Mouse (Mus musculus) CD4-positive, CD25-positive, alpha-beta regulatory T cell, adult 9 weeks (primary cell): Measurements from ENCODE around the gene Nt5dc2. TPM values are rescaled to one million over a fixed set of nuclear protein-coding genes. Genes with fewer than 3 reads are reported as not detected.

Experiments used
- polyA plus RNA-seq: library from polyadenylated mRNA; unstranded; fragments of 100-300 nt; shearing (Covaris generic); gene quantifications from one replicate; pipeline ENCODE4 v1.2.1, GENCODE M21; 2017

The Nt5dc2 gene
- not detected for polyA plus RNA-seq

DNA sequence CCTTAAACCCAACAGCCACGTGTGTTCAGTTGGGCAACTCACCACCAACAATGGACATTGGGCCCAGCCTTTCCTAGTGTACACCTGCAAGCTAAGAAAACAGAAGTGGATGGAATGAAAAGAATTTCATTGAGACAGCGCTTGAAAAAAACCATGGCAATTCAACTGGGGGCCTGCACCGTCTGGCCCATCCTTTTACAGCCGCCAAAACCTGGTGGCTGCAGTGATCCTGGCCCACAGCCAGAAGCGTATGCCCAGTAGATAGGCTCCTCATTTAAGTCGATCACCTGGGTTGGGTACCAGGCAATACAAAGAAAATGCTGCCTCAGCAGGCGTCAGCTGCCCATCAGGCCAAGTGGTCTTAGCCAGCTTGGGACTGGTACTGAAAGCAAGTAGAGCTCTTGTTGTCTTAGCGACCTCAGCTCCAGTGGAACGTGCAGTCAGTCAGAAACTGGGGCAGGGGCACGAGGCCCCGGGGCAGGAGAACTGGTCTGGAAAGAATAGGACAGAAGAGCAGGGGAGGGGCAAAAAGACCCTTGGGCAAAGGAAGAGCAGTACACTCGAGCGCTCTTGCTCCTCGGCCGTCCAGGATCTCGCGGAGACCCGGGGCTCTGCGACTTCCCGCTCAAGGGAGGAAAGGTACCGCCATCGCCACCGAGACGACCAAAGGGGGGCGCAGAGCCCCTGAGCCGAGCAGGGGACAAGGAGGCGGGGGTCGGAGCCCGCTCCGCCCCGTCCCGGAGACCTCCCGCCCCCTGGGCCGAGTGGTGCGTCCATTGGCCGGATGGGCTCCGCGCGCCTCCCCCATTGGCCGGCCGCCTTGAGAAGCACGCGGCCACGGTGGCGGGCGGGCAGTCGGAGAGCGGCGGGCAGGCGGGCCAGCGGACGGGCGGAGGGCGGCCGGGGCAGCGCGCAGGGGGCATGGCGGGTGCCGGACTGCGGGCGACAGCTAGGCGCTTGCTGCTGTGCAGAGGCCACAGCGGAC, at the start of gene Nt5dc2:
Nt5dc2 (plus strand) TSS at position 818 of the 985 bp plus-strand sequence.

DNA sequence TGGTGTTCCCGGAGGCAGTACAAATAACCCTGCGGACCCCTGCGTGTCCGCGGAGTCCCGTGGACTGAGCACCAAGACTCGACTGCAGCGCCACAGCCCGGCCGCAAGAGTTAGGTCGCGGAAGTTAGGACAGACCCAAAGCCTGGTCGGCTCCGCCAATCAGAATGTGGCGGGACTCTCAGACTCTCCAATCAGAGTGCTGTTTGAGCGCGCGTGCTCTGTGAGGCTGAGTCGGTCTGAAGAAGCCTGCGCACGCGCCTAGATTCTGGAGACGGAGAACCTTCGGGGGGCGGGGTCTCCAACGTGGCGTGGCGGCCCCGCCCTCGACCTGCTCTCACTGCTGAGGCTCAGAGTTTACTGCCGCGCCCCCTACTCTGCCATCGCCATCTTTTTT, 2.0 kb upstream of the Nt5dc2 start, which contains the start of gene Smim4:
Smim4 (minus strand) TSS at position 131 of the 394 bp plus-strand sequence.

DNA sequence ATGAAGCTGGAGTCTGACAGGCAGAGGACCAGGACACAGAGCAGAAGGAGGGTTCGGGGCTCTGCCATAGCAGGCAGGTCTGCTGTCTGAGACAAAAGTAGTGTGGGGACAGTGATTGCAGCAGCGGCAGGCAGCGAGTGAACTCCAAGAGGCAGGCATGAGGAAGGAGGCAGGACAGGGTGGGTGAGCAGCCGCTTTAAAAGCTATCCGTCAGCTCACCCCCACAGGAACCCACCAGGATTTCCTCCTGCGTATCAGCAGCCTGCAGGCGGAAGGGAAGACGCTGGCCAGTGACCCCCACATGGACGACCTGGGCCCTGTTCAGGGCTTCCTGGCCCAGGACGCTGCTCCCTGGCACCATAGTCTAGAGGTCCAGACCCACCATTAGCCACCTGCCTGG, 37.6 kb downstream of the Nt5dc2 start, which contains the start of gene Stab1:
Stab1 (minus strand) TSS at position 217 of the 400 bp plus-strand sequence.

Other genes with a start within 250 kb of the Nt5dc2 start
- not detected for gene Itih4, start 244.6 kb upstream of the Nt5dc2 start, polyA plus RNA-seq
- gene Itih3, start 207.3 kb upstream of the Nt5dc2 start, polyA plus RNA-seq = not detected
- not detected for gene Itih1, start 187.8 kb upstream of the Nt5dc2 start, polyA plus RNA-seq
- 8.5 TPM for gene Nek4, start 179.7 kb upstream of the Nt5dc2 start, polyA plus RNA-seq
- gene Glt8d1, start 129.7 kb upstream of the Nt5dc2 start, polyA plus RNA-seq = 6.7 TPM
- gene Spcs1, start 129.4 kb upstream of the Nt5dc2 start, polyA plus RNA-seq = 353 TPM
- 34.9 TPM for gene Pbrm1, start 111.9 kb upstream of the Nt5dc2 start, polyA plus RNA-seq
- 111 TPM for gene Gnl3, start 111.9 kb upstream of the Nt5dc2 start, polyA plus RNA-seq
- gene Smim4, start 2.1 kb upstream of the Nt5dc2 start, polyA plus RNA-seq = 111 TPM
- gene Stab1, start 37.6 kb downstream of the Nt5dc2 start, polyA plus RNA-seq = 4.1 TPM
- not detected for gene Tnnc1, start 77.3 kb downstream of the Nt5dc2 start, polyA plus RNA-seq
- 170 TPM for gene Nisch, start 85.9 kb downstream of the Nt5dc2 start, polyA plus RNA-seq
- not detected for gene Sema3g, start 86.8 kb downstream of the Nt5dc2 start, polyA plus RNA-seq
- 10.5 TPM for gene Phf7, start 120.3 kb downstream of the Nt5dc2 start, polyA plus RNA-seq
- 95.8 TPM for gene Bap1, start 120.4 kb downstream of the Nt5dc2 start, polyA plus RNA-seq
- 0.04 TPM for gene Dnah1, start 192.8 kb downstream of the Nt5dc2 start, polyA plus RNA-seq
- gene Capn7, start 205.6 kb downstream of the Nt5dc2 start, polyA plus RNA-seq = 16.9 TPM